Mouse (Mus musculus) testis, adult 2 months (tissue): Measurements from ENCODE around the gene Asxl1. TPM values are rescaled to one million over a fixed set of nuclear protein-coding genes. Genes with fewer than 3 reads are reported as not detected.

ENCODE experiments used
- H3K27ac ChIP-seq: fragments of 200-500 bp; 2 replicates; pipeline ENCODE4 v1.5.1; 2012; ENCODE audit warnings: low read depth, low read length; ENCODE audit not compliant: control insufficient read depth, insufficient read depth
- H3K27me3 ChIP-seq: fragments of 200-500 bp; 2 replicates; pipeline ENCODE4 v1.6.1; 2012; ENCODE audit warnings: mild to moderate bottlenecking, low read length, moderate library complexity; ENCODE audit not compliant: control insufficient read depth, insufficient read depth
- H3K36me3 ChIP-seq: fragments of 200-500 bp; 2 replicates; pipeline ENCODE4 v1.6.1; 2012; ENCODE audit warnings: mild to moderate bottlenecking, low read length; ENCODE audit not compliant: control insufficient read depth, insufficient read depth
- H3K4me1 ChIP-seq: fragments of 200-500 bp; 2 replicates; pipeline ENCODE4 v1.6.1; 2012; ENCODE audit warnings: low read length; ENCODE audit not compliant: control insufficient read depth, insufficient read depth
- H3K4me3 ChIP-seq: fragments of 200-500 bp; 2 replicates; pipeline ENCODE4 v1.5.1; 2012; ENCODE audit warnings: low read depth, mild to moderate bottlenecking, low read length, moderate library complexity, mixed read lengths; ENCODE audit not compliant: control insufficient read depth
- CTCF ChIP-seq: fragments of 200-500 bp; IDR thresholded peaks from 2 replicates; pipeline ENCODE4 v1.5.1; 2012; ENCODE audit warnings: low read depth, mild to moderate bottlenecking, inconsistent platforms, low read length, moderate library complexity; ENCODE audit not compliant: control insufficient read depth, insufficient read depth, insufficient replicate concordance
- POLR2A ChIP-seq: fragments of 200-500 bp; IDR thresholded peaks from 2 replicates; pipeline ENCODE4 v1.6.1; 2012; ENCODE audit warnings: low read depth, mild to moderate bottlenecking, inconsistent platforms, low read length, moderate library complexity; ENCODE audit not compliant: control insufficient read depth
- polyA plus RNA-seq: library from polyadenylated mRNA; depleted of rRNA; stranded (reverse); fragments of >200 nt; gene quantifications from 2 replicates; pipeline ENCODE4 v1.2.3, GENCODE M21; 2012; rRNA removed

The Asxl1 gene
- 27.6 and 28.7 TPM in 2 replicates for polyA plus RNA-seq

GRCm38 (mm10) chr2:153345454-153346220 lies at the start of gene Asxl1:
Gene Asxl1, plus strand, starts transcription at chr2:153345829.
- TF ChIP-seq CTCF (no peak), POLR2A (peak; percentile 45)
- Histone ChIP-seq H3K36me3 (no peaks in the 10 kb centered on the region; the same call in 1 of the 2 replicates), H3K27ac (peak within 1 kb of the TSS; percentile 93), H3K4me3 (peak within 1 kb of the TSS; percentile 98), H3K27me3 (no peaks in the 10 kb centered on the region), H3K4me1 (no peaks in the 10 kb centered on the region; the same call in 1 of the 2 replicates)

DNA sequence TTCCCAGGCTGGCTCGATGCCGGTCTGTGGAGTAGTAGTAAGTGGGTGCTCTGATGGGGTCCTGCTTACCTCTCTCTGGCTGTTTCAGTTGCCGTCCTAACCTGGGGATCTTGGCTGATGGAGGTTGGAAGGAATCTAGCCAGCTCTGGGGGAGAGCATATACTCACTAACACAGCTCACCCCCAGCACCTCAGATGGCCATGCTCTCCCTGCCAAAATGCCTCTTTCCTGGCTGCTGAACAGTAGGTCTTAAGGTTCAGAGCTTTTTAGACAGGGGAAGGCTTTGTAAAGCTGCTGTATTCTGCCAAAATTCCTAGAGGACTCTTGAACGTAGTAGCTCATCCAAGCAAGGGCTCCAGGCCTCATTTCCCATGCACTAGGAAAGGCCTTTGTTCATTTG lies 47.9 kb upstream of the Asxl1 start:
- H3K36me3 ChIP-seq: no peaks in the 10 kb centered on the region; the same call in 1 of the 2 replicates

DNA sequence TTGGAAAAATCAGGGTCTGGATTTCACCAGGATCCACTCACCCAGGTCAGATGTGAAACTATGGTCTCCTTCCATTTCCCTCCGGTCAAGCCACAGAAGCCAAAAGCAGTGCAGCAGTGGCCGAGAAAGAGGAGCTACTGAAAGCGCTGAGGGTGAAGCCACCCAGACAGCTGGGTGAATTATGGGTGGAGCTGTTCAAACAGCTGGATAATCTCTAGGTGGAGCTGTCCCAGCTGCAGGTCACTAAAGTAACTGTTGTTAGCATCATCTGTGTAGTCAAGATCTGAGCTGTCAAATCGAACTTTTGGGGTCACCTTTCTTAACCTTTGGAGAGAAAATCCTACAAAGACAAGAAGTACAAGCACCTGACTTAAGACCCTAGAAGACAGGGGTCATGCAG lies 47.2 kb upstream of the Asxl1 start:
- peak overlapping the region; percentile 33 for H3K4me3 ChIP-seq
- no peaks in the 10 kb centered on the region for H3K27me3 ChIP-seq
- TF ChIP-seq CTCF (no peak), POLR2A (no peak)
- H3K27ac ChIP-seq: peak overlapping the region; percentile 54
- no peaks in the 10 kb centered on the region; the same call in 1 of the 2 replicates for H3K36me3 ChIP-seq
- H3K4me1 ChIP-seq: peaks cover 2% of the 10 kb centered on the region

More for the DNA sequence above, 47.9 kb upstream of the Asxl1 start:
- peak overlapping the region; percentile 47 for H3K27ac ChIP-seq
- no peak for TF ChIP-seq POLR2A
- no peaks in the 10 kb centered on the region for H3K27me3 ChIP-seq
- peak overlapping the region; percentile 33 for H3K4me3 ChIP-seq
- H3K4me1 ChIP-seq: peaks cover 2% of the 10 kb centered on the region

DNA sequence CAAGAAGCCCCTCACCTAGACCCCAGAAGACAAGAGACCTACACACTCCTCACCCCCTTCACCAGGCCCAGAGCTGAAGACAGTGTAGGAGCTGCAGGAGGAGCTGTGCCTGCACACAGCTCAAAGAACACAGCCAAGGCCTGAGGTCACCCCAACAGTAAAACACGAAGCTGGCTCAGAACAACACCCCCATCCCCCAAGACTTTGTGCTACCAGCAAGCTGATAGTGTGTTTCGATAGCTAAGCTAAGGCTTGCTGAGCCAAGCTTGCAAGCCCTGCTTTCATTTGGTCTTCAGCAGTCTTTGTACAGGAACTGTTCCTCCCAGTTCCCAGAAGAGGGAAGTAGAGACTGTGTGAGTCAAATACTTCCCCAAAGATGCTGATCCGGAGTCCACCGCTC lies 46.8 kb upstream of the Asxl1 start:
- TF ChIP-seq POLR2A: no peak
- TF ChIP-seq CTCF: no peak
- Histone ChIP-seq H3K27me3 (no peaks in the 10 kb centered on the region), H3K36me3 (no peaks in the 10 kb centered on the region; the same call in 1 of the 2 replicates), H3K4me3 (peak overlapping the region; percentile 33), H3K4me1 (peaks cover 2% of the 10 kb centered on the region), H3K27ac (peak overlapping the region; percentile 54)

- H3K36me3 ChIP-seq: no peaks in the 10 kb centered on the region; the same call in 1 of the 2 replicates
- H3K27ac ChIP-seq: no peak overlapping the region
- no peak overlapping the region for H3K4me3 ChIP-seq
- no peaks in the 10 kb centered on the region for H3K27me3 ChIP-seq
- TF ChIP-seq CTCF (no peak), POLR2A (no peak)
- H3K4me1 ChIP-seq: peaks cover 3% of the 10 kb centered on the region
These were observed 44.5 kb upstream of the Asxl1 start for GRCm38 (mm10) chr2:153301123-153301522.

GRCm38 (mm10) chr2:153305240-153305639 lies 40.4 kb upstream of the Asxl1 start:
- H3K27ac ChIP-seq: no peak overlapping the region
- no peak overlapping the region for H3K4me3 ChIP-seq
- peaks cover 5% of the 10 kb centered on the region; the same call in 1 of the 2 replicates for H3K4me1 ChIP-seq
- TF ChIP-seq POLR2A (no peak), CTCF (no peak)
- H3K36me3 ChIP-seq: no peaks in the 10 kb centered on the region
- H3K27me3 ChIP-seq: no peaks in the 10 kb centered on the region

GRCm38 (mm10) chr2:153308586-153308985 lies 37.0 kb upstream of the Asxl1 start:
- Histone ChIP-seq H3K4me3 (peak overlapping the region; percentile 75), H3K27ac (peak overlapping the region; percentile 64), H3K27me3 (no peaks in the 10 kb centered on the region), H3K4me1 (peaks cover 5% of the 10 kb centered on the region; the same call in 1 of the 2 replicates), H3K36me3 (no peaks in the 10 kb centered on the region)
- TF ChIP-seq CTCF: no peak
- no peak for TF ChIP-seq POLR2A

- Histone ChIP-seq H3K36me3 (no peaks in the 10 kb centered on the region), H3K27me3 (no peaks in the 10 kb centered on the region), H3K27ac (no peak overlapping the region), H3K4me3 (peak overlapping the region; percentile 75), H3K4me1 (peaks cover 5% of the 10 kb centered on the region; the same call in 1 of the 2 replicates)
- no peak for TF ChIP-seq CTCF
These were observed 36.5 kb upstream of the Asxl1 start for GRCm38 (mm10) chr2:153309106-153309505.
